Mouse (Mus musculus) spleen, adult 18-20 months (tissue): ENCODE measurements at regions not wholly inside any gene's neighbourhood (a gene's known extent, or its start where the extent isn't known, plus 50 kb on each side); places are given as distances from the start of the nearest gene placed in this dataset.

Experiments used
- DNase-seq, 2 experiments: peaks; one replicate each; pipeline ENCODE4 v3.0.0; 2022; ENCODE audit warnings: mixed read lengths in 2 of 2

DNA sequence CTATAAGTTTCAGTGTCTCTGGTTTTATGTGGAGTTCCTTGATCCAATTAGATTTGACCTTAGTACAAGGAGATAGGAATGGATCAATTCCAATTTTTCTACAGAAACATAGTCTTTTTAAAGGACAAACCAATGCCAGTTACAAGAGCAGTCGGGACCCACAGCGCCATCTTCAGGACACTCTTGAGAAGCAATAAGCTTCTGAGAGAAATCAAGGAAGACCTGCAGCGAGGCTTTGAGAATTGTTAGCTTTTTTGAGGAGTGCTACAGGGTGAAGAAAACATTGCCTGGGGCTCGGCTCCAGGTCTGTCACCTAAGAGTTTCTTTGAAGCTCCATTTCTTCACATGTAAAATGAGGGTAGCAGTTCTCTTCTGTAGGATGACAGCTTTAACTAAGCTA, 112.0 kb upstream of the Ppm1h start:
- DNase-seq, result no peak

DNA sequence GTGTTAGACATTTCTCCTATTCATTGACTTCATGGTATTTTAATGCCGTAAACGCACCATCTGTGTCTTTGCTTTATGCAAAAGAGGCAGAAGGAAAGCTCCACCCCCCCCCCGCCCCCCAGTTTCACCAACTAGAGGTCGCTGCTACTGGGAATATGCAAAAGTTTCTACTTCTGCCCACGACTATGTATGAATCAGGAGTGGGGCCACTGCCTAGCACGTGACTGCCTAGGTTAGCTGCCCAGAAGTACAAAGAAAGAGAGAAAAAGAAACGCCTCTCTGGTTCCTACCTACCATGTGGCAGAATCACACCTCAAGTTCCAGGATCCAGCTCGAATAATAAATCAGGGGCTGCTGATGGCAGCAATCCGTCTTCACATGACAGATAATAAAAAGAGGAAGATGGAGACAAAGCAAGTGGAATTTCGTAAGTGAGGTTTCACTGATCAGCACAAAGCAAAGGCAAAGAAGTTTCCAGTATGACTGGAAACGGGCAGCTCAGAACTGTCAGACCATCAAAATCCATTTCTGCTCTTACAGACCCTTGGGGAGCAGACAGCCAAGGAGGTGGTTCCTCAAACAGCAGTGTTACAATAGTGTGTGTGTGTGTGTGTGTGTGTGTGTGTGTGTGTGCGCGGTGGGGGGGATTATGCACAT, 108.9 kb upstream of the Ppm1h start:
- DNase-seq, result no peak

DNA sequence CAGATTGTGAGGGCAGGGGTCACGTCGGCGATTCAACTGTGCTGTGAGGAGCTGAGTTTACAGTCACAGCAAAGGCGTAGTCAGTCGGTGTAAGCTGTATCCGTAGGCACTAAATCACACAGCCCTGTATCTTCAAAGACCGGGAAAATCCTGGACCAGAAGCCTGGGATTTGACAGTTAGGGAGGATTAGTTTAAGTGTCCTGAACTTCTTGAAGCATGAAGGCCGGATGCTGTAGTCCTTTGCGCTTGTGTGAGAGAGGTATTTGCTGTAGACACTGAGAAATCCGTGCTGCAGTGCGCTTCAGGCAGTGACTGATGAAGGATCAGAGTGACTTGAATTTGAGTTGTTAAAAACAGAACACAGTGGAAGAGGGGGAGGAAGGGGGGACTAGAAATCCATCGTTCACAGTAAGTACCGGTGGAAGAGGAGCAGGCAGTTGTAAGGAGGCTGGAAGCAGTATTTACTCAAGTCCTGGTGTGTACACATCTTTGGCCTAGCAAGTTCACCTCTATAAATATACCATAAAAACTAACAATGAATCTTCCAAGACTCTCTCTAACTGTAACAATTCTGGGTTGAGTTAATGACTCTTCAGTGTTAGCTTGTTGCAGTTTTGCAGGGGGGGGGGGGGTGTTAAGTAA, 107.5 kb upstream of the Ppm1h start:
- DNase-seq, result no peak

DNA sequence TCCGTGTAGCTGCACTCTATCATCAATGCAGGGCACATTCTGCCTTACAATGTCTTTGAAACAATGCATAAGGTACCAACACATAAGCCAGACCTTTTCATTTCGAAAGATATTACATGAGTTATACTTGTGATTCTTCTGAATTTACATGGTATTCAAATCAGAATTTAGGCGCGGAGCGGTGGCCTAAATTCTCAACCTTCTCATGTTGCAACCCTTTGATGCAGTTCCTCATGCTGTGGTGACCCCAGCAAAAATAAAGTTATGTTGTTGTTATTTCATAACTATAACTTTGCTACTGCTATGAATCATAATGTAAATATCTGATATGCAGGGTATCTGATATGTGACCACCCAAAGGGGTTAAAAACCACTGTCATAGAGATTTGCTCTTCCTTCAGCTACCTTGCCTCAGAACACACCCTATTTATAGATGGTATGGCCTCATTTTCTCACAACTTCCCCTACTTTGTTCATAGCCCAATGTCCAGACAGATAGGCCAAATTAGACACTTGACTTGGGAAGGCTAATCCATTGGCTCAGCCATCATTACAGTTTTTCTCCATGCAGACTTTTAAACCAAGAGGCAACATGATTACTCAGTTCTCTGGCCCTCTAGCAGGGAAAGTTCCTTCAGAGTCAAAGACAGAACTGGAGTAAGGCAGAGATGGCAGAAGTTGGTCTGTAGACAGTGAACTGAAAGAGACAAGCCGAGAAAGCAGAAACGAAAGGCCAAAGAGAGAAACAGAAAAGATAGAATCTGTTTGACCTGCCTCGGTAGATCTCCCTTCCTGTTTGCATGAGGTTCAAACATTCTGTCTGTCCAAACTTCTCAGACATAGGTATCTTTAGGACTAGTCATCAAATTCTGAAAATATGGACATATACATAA, 102.1 kb upstream of the Ppm1h start:
- no peak for DNase-seq

DNA sequence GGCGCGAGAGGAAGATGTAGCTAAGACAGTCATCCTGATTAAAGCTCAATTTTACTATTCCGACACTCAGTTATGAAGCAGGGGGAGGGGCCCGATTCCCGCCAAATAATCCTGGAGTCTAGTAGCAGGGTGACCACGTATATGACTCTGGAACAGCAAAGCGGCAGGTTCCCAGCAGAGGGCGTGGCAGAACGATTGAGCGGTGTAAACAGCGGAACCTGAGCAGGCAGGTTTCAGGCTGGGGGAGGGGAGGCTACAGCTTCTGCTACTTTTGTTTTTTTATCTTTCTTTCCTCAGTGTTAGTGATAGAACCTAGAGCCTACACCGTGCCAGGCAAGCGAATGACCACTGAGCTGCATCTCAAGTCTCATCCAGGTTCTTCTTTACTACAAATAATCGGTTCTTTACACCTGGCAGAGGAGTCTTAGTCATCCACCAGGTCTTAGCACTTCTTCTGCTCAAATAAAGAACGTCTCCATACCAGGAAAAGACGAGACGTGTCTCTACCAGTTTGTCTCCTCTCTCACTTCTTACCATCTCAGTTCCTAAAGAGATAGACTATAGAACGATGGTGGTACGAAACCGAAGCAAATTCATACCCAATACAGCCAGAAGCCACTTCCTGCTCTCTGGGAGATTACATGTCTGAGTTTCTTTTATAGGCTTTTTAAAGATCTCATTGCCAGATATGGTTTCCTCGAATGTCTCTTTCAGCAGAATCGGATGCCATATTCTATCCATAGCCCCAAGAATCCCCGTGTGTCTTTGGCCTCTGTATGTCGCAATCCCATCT, 100.2 kb upstream of the Ppm1h start:
- no peak for DNase-seq

DNA sequence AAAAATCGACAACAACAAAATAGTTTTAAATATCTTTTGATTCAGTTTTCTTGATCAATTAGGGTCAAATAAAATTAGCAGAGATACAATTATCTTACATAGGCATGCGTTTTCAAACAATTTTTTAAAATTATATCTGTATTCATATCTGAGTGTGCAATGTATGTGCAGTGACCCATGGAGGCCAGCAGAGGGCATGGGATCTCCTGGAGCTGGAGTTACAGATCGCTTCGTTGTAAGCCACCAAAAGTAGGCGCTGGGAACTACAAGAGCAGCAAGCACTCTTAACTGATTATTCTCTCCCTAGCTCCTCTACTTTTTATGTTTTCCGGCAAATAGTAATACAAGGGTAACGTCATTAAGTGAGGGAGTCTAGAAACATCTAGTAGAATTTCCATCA, 97.5 kb upstream of the Ppm1h start:
- no peak for DNase-seq

DNA sequence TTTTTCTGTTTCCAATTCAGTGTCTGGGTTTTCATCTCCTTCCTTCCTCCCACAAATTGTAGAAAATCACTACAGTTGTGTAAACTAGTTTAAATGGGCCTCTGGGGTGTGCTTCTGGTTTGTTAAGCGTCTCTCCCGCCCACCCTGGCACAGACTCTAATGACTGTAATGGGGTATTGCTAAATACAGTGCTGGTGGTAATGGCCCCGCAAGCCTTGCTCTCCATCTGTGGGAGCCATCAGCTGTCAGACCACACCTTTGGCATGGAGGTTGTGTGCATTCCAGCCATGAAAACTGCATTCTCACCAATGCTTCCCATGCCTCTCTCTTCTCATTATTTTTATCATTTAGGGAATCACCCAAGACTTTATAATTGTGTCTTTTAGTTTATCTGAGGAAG, 91.0 kb upstream of the Ppm1h start:
- no peak for DNase-seq

DNA sequence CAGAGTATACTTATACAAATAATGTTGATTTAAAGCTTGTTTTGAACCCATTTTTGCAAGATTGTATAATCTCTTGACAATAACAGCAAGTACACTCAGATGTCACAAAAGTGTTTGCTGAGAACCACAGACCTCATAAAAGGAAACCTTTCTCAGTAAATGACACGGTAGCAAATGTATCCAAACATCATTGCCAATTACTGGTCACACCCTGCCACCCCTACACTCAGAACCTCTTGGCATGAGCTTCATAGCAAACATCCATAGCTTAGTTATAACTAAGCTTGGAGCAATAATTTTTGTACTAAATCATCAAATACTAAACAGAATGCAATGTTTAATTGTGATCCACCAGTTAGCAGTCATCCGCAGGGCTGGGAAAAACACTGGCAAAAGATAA, 79.1 kb upstream of the Ppm1h start:
- no peak for DNase-seq

DNA sequence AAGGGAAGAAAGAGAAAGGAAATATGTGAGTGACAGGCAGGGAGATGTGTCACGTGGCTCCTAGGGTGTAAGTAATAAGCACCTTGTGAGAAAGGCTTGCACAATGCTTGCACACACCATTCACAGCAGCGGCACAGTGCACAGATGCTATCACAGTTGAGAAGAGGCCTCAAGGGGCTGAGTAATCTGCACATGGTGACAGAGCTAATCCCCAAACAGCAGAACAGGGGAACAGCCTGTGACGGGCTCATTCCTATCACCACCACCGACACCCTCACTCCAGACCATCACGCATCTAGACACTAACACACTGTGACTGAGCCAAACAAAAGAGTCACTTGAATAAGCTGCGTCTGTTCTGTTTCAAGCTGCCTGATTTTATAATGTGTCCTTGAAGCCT, 76.2 kb upstream of the Ppm1h start:
- DNase-seq, result no peak

DNA sequence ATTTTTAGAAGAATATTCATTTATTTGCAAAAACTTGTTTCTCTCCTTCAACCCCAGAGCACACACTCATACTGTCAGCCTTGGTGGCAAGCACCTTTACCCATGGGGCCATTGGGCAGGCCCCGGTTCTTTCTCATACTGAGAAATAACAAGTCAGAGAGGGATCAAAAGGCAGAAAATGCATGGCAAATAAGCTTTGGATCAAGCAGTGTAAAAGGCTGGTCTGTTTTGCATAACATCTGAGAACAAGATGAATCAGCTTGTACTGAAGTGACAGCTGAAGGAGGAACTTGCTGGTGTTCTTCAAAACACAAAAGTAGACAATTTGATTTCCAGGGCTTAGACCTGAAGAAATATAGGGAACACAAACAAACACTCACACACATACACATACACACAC, 74.6 kb upstream of the Ppm1h start:
- DNase-seq, result no peak

DNA sequence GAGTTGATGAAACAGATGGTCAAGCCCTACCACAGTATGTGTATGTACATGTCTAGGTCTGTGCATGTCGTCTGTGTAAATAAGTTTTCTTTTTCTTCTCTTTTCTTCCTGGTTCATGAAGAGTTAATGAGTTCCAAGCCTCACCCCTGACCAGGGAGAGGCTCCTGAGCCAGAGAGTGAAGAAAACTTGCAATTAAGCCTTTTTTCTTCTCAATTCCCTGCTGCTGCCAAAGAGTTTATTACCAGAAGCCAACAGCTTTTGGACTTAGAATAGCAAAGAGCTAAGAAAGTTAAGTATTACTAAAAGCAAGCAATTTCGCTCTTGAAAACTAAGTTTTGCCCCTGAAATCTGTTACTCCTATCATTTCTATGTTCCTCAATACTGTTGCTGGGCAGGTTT, 65.3 kb upstream of the Ppm1h start:
- DNase-seq, result no peak

DNA sequence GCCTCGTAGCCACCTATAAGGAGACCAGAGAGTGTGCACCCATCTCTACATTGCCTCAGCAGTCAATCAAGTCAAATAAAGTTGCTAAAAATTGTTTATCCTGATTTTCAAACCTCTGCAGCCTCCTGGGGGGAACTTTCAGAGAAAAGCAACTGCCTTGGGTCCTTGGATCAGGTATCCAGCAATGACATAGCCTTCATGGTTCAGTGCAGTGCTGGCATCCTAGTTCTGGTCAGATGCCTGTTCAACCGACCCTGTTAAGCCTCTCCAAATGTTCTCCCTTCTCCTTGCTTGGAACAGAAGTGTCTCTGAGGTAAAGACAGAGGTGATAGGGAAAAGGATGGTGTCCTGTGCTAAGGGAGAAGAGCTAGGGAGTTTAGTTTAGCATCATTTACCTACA, 64.7 kb upstream of the Ppm1h start:
- DNase-seq, result no peak

DNA sequence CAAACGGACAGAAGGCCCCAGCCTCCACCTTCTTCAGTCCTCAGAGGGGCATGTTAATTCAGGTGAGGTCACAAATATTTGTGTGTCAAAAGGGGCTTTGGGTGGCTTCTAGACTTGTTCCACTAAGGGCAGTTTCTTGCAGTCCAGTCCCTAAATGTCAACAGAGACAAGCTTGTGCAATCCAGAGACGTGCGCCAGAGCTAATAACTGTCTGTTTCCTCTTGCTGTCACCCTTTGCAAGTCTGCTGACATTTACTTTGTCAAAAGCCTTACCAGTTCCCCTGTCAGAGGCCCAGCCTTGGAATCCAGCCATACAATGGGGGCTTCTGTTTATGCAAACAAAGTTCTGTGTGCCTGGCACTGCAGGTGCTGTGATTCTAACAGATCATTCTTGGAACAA, 63.8 kb upstream of the Ppm1h start:
- no peak for DNase-seq

DNA sequence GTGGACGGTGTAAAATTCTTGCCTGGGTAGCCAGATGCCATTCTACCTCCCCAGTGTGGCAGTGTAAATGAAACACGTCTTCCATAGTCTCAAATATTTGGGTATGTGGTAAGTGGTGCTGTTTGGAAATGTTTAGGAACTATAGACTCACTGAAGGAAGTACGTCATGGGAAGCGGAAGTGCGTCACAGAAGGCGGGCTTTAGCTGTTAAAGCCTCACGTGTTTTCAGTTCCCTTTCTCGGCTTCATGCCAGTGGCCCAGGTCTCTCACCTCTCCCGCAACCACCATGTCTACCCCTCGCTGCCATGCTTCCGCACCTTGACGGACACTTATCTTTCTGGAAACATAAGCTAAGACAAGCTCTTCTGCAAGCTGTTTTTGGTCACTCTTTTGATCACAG, 62.9 kb upstream of the Ppm1h start:
- DNase-seq, result no peak

DNA sequence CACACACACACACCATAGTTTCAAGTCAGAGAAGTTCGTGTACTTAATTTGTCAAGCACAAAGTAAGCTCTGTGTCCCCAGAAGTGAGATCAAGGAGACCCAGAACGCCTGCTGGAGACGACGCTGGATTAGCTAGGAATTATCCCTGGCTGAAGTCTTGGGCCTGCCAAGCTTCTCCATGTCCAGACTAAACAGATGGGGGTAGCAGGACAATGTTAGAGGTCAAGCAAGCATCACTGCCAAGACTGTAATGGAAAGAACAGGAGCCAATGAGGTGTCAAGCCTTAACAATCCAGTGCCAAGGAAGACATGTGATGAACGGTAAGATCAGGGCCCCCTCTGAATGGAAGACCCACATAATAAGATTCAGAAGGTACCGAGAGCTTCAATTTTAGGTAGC, 62.2 kb upstream of the Ppm1h start:
- DNase-seq, result no peak

DNA sequence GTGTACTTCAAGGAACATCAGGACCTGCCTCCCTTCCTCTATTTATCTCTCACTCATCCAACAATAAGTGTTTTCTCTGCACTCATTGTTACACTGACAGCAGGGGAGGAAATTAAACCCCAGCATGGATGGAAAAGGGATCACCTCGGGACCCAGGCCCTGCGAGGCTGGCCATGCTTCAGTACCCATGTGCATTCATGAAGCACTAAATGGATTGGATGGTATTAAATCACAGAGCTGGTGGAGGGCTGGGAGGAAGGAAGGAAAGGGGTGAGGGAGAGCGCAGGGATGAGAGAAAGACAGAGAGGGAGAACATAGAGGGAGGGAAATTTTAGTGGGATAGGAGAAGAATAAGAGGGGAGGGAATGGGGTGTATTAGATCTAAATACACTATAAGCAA, 59.7 kb upstream of the Ppm1h start:
- no peak for DNase-seq

DNA sequence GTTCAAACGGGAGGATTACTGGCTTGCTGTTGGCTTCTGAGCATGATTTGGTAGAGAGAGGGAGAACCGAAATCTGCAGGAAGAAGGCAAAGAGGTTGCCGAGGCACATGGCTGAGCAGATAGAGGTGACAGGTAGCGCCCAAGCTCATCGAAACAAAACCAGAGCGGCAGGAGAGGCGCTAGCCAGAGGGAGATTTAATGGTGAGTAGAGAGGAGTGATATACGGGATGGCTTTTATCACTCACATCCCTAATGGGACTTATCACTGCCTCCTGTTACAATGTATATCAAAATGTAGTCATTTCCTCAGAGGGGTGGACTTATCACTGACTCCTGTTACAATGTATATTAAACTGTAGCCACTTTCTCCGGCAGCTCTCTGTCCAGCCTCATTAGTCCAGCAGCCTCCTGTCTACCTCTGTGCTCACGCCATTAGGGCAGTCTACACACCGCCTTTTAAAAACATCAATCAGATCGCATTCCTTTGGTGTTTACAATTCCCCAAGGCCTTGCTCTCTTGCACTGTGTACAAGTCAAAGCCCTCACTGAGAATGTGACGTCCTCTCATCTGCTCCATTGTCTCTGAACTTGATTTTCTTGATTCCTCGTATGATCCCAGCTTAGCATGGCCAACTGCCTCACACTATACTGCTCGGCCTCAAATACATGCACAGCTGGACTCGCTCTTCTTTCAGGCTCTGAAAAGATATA, 59.0 kb upstream of the Ppm1h start:
- DNase-seq, result no peak
